Mouse (Mus musculus): Measurements from ENCODE around the gene Slc10a3.

DNA sequence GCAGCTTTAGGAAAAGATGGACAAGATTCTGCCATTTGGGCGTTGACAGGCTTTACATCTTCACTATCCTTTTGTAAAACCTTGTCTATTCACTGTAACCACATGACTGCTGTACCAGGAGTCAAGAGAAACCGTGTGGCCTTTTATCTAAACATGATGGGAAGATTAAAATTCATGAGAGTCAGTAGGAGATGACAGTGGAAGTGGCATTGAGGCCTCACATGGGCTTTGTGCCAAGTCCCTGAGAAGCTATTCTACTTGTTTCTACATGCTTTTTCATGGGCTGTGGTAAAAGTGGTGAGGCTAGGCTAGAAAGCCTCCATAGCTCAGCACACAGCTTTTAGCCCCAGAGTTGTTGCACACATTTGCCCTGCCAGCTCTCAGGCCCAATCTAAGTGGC is 35.2 kb upstream of the Slc10a3 start:
- no peak for TF ChIP-seq POLR2A (IDR thresholded peaks at IDR 0.05; ENCODE audit: insufficient read depth, low read depth, low read length)
- no peak for TF ChIP-seq CTCF (IDR thresholded peaks at IDR 0.05; ENCODE audit: insufficient read depth, low read depth, low read length)

Measured in olfactory bulb, adult 2 months (tissue).